Mouse (Mus musculus) heart, embryonic 15.5 days (tissue): ENCODE results near the gene 5430427O19Rik. TPM values are rescaled to one million over a fixed set of nuclear protein-coding genes. Genes with fewer than 3 reads are reported as not detected.

Experiments
- ATAC-seq: fragments of 200-750 bp; cut with Nextera tagmentation; replicated peaks from 2 replicates; pipeline ENCODE4 v1.8.0; 2017; ENCODE audit warnings: low read depth, moderate TSS enrichment; ENCODE audit not compliant: insufficient number of reproducible peaks, insufficient read depth, low FRiP score
- H3K27ac ChIP-seq: fragments of 300-500 bp; sonication (generic); 2 replicates; pipeline ENCODE4 v1.5.1; 2015; ENCODE audit warnings: mild to moderate bottlenecking, inconsistent platforms
- H3K27me3 ChIP-seq: fragments of 300-500 bp; sonication (generic); 2 replicates; pipeline ENCODE4 v1.6.1; 2015; ENCODE audit warnings: inconsistent platforms
- H3K36me3 ChIP-seq: fragments of 300-500 bp; sonication (generic); 2 replicates; pipeline ENCODE4 v1.6.1; 2015; ENCODE audit warnings: mild to moderate bottlenecking, inconsistent platforms
- H3K4me1 ChIP-seq: fragments of 300-500 bp; sonication (generic); replicated peaks from 2 replicates; pipeline ENCODE4 v1.6.1; 2015; ENCODE audit warnings: inconsistent platforms
- H3K4me2 ChIP-seq: fragments of 300-500 bp; sonication (generic); 2 replicates; pipeline ENCODE4 v1.6.1; 2015; ENCODE audit warnings: inconsistent platforms, mild to moderate bottlenecking, moderate library complexity
- H3K4me3 ChIP-seq: fragments of 300-500 bp; sonication (generic); 2 replicates; pipeline ENCODE4 v1.5.1; 2015; ENCODE audit warnings: mild to moderate bottlenecking, inconsistent platforms
- H3K9ac ChIP-seq: fragments of 300-500 bp; sonication (generic); 2 replicates; pipeline ENCODE4 v1.6.1; 2015; ENCODE audit warnings: mild to moderate bottlenecking, inconsistent platforms
- H3K9me3 ChIP-seq: fragments of 300-500 bp; sonication (generic); replicated peaks from 2 replicates; pipeline ENCODE4 v1.6.1; 2016; ENCODE audit warnings: inconsistent platforms
- WGBS: fragments of 180-500 bp; shearing (Covaris S2); methylation state at CpG from one replicate; pipeline ENCODE4 v1.1.7; 2015; ENCODE audit warnings: mixed read lengths; 5-methylcytosine and 5-hydroxymethylcytosine counted together
- polyA plus RNA-seq: library from polyadenylated mRNA; unstranded; fragments of >200 nt; fragmentation: Nextera tagmentation; extraction: Ambion mirVana; gene quantifications from 2 replicates; pipeline ENCODE4 v1.2.1, GENCODE M21; 2015

The 5430427O19Rik gene
- polyA plus RNA-seq, 1 experiment from 2014 or later, result 0.15 TPM

GRCm38 (mm10) chrX:85878293-85878692 is 8.1 kb downstream of the 5430427O19Rik start:
- Histone ChIP-seq H3K4me2 (no peak overlapping the region), H3K27ac (no peak overlapping the region), H3K4me3 (no peak overlapping the region), H3K4me1 (no peaks in the 10 kb centered on the region), H3K9ac (no peak overlapping the region), H3K36me3 (no peaks in the 10 kb centered on the region), H3K27me3 (no peaks in the 10 kb centered on the region), H3K9me3 (no peaks in the 10 kb centered on the region)
- ATAC-seq, result no peak

GRCm38 (mm10) chrX:85879198-85879977 is 9.2 kb downstream of the 5430427O19Rik start:
- Histone ChIP-seq H3K27me3 (no peaks in the 10 kb centered on the region), H3K4me1 (no peaks in the 10 kb centered on the region), H3K4me3 (no peak overlapping the region), H3K9ac (no peak overlapping the region), H3K36me3 (no peaks in the 10 kb centered on the region), H3K9me3 (no peaks in the 10 kb centered on the region), H3K27ac (no peak overlapping the region), H3K4me2 (no peak overlapping the region)
- WGBS, result 57% methylated on average over 7 of the region's 7 CpGs
- ATAC-seq, result no peak

DNA sequence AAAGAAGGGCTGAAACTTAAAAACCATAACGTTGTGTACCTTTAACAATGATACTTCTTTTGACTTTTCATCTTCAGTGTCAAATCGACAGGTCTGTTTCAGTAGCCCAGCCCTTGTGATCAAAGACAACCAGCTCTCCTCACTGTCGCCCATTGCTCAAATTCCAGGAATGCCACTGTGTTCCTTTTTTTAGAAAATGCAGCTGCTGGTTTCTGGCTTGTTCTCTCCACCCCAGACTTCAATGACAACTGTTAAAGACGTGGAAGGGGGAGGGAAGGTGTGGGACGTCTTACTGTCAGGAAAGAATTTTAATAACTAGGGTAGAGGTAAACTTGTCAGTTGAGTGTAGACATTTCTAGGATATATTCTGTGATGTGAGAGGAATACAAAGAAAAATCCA is 16.5 kb downstream of the 5430427O19Rik start:
- Histone ChIP-seq H3K27ac (peak overlapping the region; percentile 34; the same call in 1 of the 2 replicates), H3K36me3 (no peaks in the 10 kb centered on the region), H3K27me3 (no peaks in the 10 kb centered on the region), H3K9me3 (no peaks in the 10 kb centered on the region), H3K4me3 (no peak overlapping the region), H3K4me1 (no peaks in the 10 kb centered on the region), H3K9ac (no peak overlapping the region), H3K4me2 (no peak overlapping the region)
- WGBS, result 25% methylated on average over 5 of the region's 5 CpGs
- peak; percentile 60; the same call in 1 of the 2 replicates for ATAC-seq

- Histone ChIP-seq H3K36me3 (no peaks in the 10 kb centered on the region), H3K9ac (no peak overlapping the region), H3K27ac (no peak overlapping the region), H3K4me1 (no peaks in the 10 kb centered on the region), H3K4me3 (no peak overlapping the region), H3K4me2 (no peak overlapping the region), H3K27me3 (no peaks in the 10 kb centered on the region), H3K9me3 (no peaks in the 10 kb centered on the region)
- 54% methylated on average over 1 of the region's 1 CpGs for WGBS
- ATAC-seq, result no peak
Observed at GRCm38 (mm10) chrX:85901195-85901594, 31.0 kb downstream of the 5430427O19Rik start.

GRCm38 (mm10) chrX:85919034-85919433 is 48.9 kb downstream of the 5430427O19Rik start:
- no peak overlapping the region for H3K27ac ChIP-seq
- H3K9ac ChIP-seq, result no peak overlapping the region
- no peaks in the 10 kb centered on the region for H3K4me1 ChIP-seq
- no peak for ATAC-seq
- no peaks in the 10 kb centered on the region for H3K27me3 ChIP-seq
- no peaks in the 10 kb centered on the region for H3K36me3 ChIP-seq
- H3K4me2 ChIP-seq, result no peak overlapping the region
- peak overlapping the region; percentile 17; the same call in 1 of the 2 replicates for H3K4me3 ChIP-seq
- WGBS, result 28% methylated on average over 3 of the region's 3 CpGs
- no peaks in the 10 kb centered on the region for H3K9me3 ChIP-seq

GRCm38 (mm10) chrX:85932991-85933390 is 62.8 kb downstream of the 5430427O19Rik start:
- no peak overlapping the region for H3K9ac ChIP-seq
- H3K27ac ChIP-seq, result no peak overlapping the region
- H3K27me3 ChIP-seq, result no peaks in the 10 kb centered on the region
- no peaks in the 10 kb centered on the region for H3K9me3 ChIP-seq
- H3K36me3 ChIP-seq, result no peaks in the 10 kb centered on the region
- no peak for ATAC-seq
- 6% methylated on average over 2 of the region's 2 CpGs for WGBS
- no peaks in the 10 kb centered on the region for H3K4me1 ChIP-seq
- H3K4me2 ChIP-seq, result no peak overlapping the region
- H3K4me3 ChIP-seq, result no peak overlapping the region

Other genes starting within 250 kb of the 5430427O19Rik start
- 22.3 and 22.6 TPM in 2 replicates for gene Gk, start 93.5 kb upstream of the 5430427O19Rik start, polyA plus RNA-seq
- gene Samt3, start 173.8 kb downstream of the 5430427O19Rik start, polyA plus RNA-seq, result not detected in 2 replicates